Mouse (Mus musculus): ENCODE measurements around the gene Il1b. TPM values are rescaled to one million over a fixed set of nuclear protein-coding genes. Genes with fewer than 3 reads are reported as not detected.

The Il1b gene
- polyA plus RNA-seq, 1 experiment from 2014 or later: not detected

GRCm38 (mm10) chr2:129390161-129390560, 19.2 kb upstream of the Il1b start:
- H3K27me3 ChIP-seq (replicated peaks; ENCODE audit: low read depth, poor library complexity, severe bottlenecking): no peaks in the 10 kb centered on the region
- no peak for DNase-seq (ENCODE audit: low spot score)
- 85% methylated on average over 5 of the region's 5 CpGs for WGBS
- H3K4me1 ChIP-seq: no peaks in the 10 kb centered on the region
- no peaks in the 10 kb centered on the region for H3K36me3 ChIP-seq (replicated peaks)
- no peak overlapping the region for H3K27ac ChIP-seq (replicated peaks)
- no peak overlapping the region for H3K4me3 ChIP-seq
- H3K9me3 ChIP-seq: no peaks in the 10 kb centered on the region

GRCm38 (mm10) chr2:129389323-129389722, 18.4 kb upstream of the Il1b start:
- 76% methylated on average over 2 of the region's 2 CpGs for WGBS
- Histone ChIP-seq H3K4me3 (no peak overlapping the region), H3K36me3 (replicated peaks) (no peaks in the 10 kb centered on the region), H3K27ac (replicated peaks) (no peak overlapping the region), H3K27me3 (replicated peaks; ENCODE audit: low read depth, poor library complexity, severe bottlenecking) (no peaks in the 10 kb centered on the region), H3K4me1 (no peaks in the 10 kb centered on the region), H3K9me3 (no peaks in the 10 kb centered on the region)
- DNase-seq (ENCODE audit: low spot score): no peak

GRCm38 (mm10) chr2:129385331-129385730, 14.4 kb upstream of the Il1b start:
- DNase-seq (ENCODE audit: low spot score): no peak
- Histone ChIP-seq H3K4me1 (no peaks in the 10 kb centered on the region), H3K27ac (replicated peaks) (no peak overlapping the region), H3K9me3 (no peaks in the 10 kb centered on the region), H3K27me3 (replicated peaks; ENCODE audit: low read depth, poor library complexity, severe bottlenecking) (no peaks in the 10 kb centered on the region), H3K4me3 (no peak overlapping the region), H3K36me3 (replicated peaks) (no peaks in the 10 kb centered on the region)
- WGBS: 89% methylated on average over 3 of the region's 3 CpGs

GRCm38 (mm10) chr2:129384272-129384660, 13.3 kb upstream of the Il1b start:
- WGBS: 86% methylated on average over 8 of the region's 8 CpGs

GRCm38 (mm10) chr2:129383512-129384271, 12.8 kb upstream of the Il1b start:
- 90% methylated on average over 8 of the region's 8 CpGs for WGBS
- no peaks in the 10 kb centered on the region for H3K4me1 ChIP-seq
- no peaks in the 10 kb centered on the region for H3K9me3 ChIP-seq
- H3K4me3 ChIP-seq: no peak overlapping the region
- no peaks in the 10 kb centered on the region for H3K27me3 ChIP-seq (replicated peaks; ENCODE audit: low read depth, poor library complexity, severe bottlenecking)
- DNase-seq (ENCODE audit: low spot score): no peak
- H3K27ac ChIP-seq (replicated peaks): no peak overlapping the region
- no peaks in the 10 kb centered on the region for H3K36me3 ChIP-seq (replicated peaks)

More at GRCm38 (mm10) chr2:129384272-129384660, 13.3 kb upstream of the Il1b start:
- DNase-seq (ENCODE audit: low spot score): no peak
- H3K27me3 ChIP-seq (replicated peaks; ENCODE audit: low read depth, poor library complexity, severe bottlenecking): no peaks in the 10 kb centered on the region
- no peak overlapping the region for H3K27ac ChIP-seq (replicated peaks)
- H3K36me3 ChIP-seq (replicated peaks): no peaks in the 10 kb centered on the region
- H3K4me1 ChIP-seq: no peaks in the 10 kb centered on the region
- H3K4me3 ChIP-seq: no peak overlapping the region
- H3K9me3 ChIP-seq: no peaks in the 10 kb centered on the region

- WGBS: 89% methylated on average over 5 of the region's 5 CpGs
- no peaks in the 10 kb centered on the region for H3K9me3 ChIP-seq
- no peak overlapping the region for H3K4me3 ChIP-seq
- no peak overlapping the region for H3K27ac ChIP-seq (replicated peaks)
- H3K4me1 ChIP-seq: no peaks in the 10 kb centered on the region
- DNase-seq (ENCODE audit: low spot score): no peak
- H3K36me3 ChIP-seq (replicated peaks): no peaks in the 10 kb centered on the region
- no peaks in the 10 kb centered on the region for H3K27me3 ChIP-seq (replicated peaks; ENCODE audit: low read depth, poor library complexity, severe bottlenecking)
Measured at GRCm38 (mm10) chr2:129380746-129381474, 10.0 kb upstream of the Il1b start.

GRCm38 (mm10) chr2:129380211-129380610, 9.3 kb upstream of the Il1b start:
- Histone ChIP-seq H3K4me3 (no peak overlapping the region), H3K4me1 (no peaks in the 10 kb centered on the region), H3K27ac (replicated peaks) (no peak overlapping the region), H3K27me3 (replicated peaks; ENCODE audit: low read depth, poor library complexity, severe bottlenecking) (no peaks in the 10 kb centered on the region), H3K36me3 (replicated peaks) (no peaks in the 10 kb centered on the region), H3K9me3 (no peaks in the 10 kb centered on the region)
- WGBS: 70% methylated on average over 5 of the region's 5 CpGs
- DNase-seq (ENCODE audit: low spot score): no peak

GRCm38 (mm10) chr2:129373307-129373706, 2.4 kb upstream of the Il1b start:
- Histone ChIP-seq H3K9me3 (no peaks in the 10 kb centered on the region), H3K27ac (replicated peaks) (no peak overlapping the region), H3K36me3 (replicated peaks) (no peaks in the 10 kb centered on the region), H3K4me1 (no peaks in the 10 kb centered on the region), H3K4me3 (no peak overlapping the region), H3K27me3 (replicated peaks; ENCODE audit: low read depth, poor library complexity, severe bottlenecking) (no peaks in the 10 kb centered on the region)
- DNase-seq (ENCODE audit: low spot score): no peak
- WGBS: 88% methylated on average over 4 of the region's 4 CpGs

GRCm38 (mm10) chr2:129369615-129370014, 1.3 kb downstream of the Il1b start:
- H3K27ac ChIP-seq (replicated peaks): no peak overlapping the region
- no peaks in the 10 kb centered on the region for H3K36me3 ChIP-seq (replicated peaks)
- DNase-seq (ENCODE audit: low spot score): no peak
- H3K9me3 ChIP-seq: no peaks in the 10 kb centered on the region
- no peaks in the 10 kb centered on the region for H3K27me3 ChIP-seq (replicated peaks; ENCODE audit: low read depth, poor library complexity, severe bottlenecking)
- H3K4me3 ChIP-seq: no peak overlapping the region
- no peaks in the 10 kb centered on the region for H3K4me1 ChIP-seq
- whole genome bisulfite sequencing: 80% methylated on average over 3 of the region's 3 CpGs

- Histone ChIP-seq H3K36me3 (replicated peaks) (no peaks in the 10 kb centered on the region), H3K27me3 (replicated peaks; ENCODE audit: low read depth, poor library complexity, severe bottlenecking) (no peaks in the 10 kb centered on the region), H3K4me3 (no peak overlapping the region), H3K9me3 (no peaks in the 10 kb centered on the region), H3K27ac (replicated peaks) (no peak overlapping the region), H3K4me1 (no peaks in the 10 kb centered on the region)
- 90% methylated on average over 5 of the region's 5 CpGs for WGBS
- no peak for DNase-seq (ENCODE audit: low spot score)
Measured at GRCm38 (mm10) chr2:129368795-129369194, 2.1 kb downstream of the Il1b start.

GRCm38 (mm10) chr2:129368106-129368505, 2.8 kb downstream of the Il1b start:
- no peaks in the 10 kb centered on the region for H3K36me3 ChIP-seq (replicated peaks)
- H3K4me3 ChIP-seq: no peak overlapping the region
- DNase-seq (ENCODE audit: low spot score): no peak
- H3K27ac ChIP-seq (replicated peaks): no peak overlapping the region
- 80% methylated on average over 2 of the region's 2 CpGs for WGBS
- H3K9me3 ChIP-seq: no peaks in the 10 kb centered on the region
- no peaks in the 10 kb centered on the region for H3K27me3 ChIP-seq (replicated peaks; ENCODE audit: low read depth, poor library complexity, severe bottlenecking)
- H3K4me1 ChIP-seq: no peaks in the 10 kb centered on the region

- no peak for DNase-seq (ENCODE audit: low spot score)
- 91% methylated on average over 5 of the region's 5 CpGs for WGBS
- no peaks in the 10 kb centered on the region for H3K36me3 ChIP-seq (replicated peaks)
- no peaks in the 10 kb centered on the region for H3K9me3 ChIP-seq
- no peak overlapping the region for H3K27ac ChIP-seq (replicated peaks)
- H3K27me3 ChIP-seq (replicated peaks; ENCODE audit: low read depth, poor library complexity, severe bottlenecking): no peaks in the 10 kb centered on the region
- H3K4me3 ChIP-seq: no peak overlapping the region
- no peaks in the 10 kb centered on the region for H3K4me1 ChIP-seq
Measured at GRCm38 (mm10) chr2:129367246-129367645, 3.7 kb downstream of the Il1b start.

- Histone ChIP-seq H3K36me3 (replicated peaks) (no peaks in the 10 kb centered on the region), H3K27ac (replicated peaks) (no peak overlapping the region), H3K4me3 (no peak overlapping the region), H3K9me3 (no peaks in the 10 kb centered on the region), H3K27me3 (replicated peaks; ENCODE audit: low read depth, poor library complexity, severe bottlenecking) (no peaks in the 10 kb centered on the region), H3K4me1 (no peaks in the 10 kb centered on the region)
- 78% methylated on average over 3 of the region's 3 CpGs for WGBS
- no peak for DNase-seq (ENCODE audit: low spot score)
Measured at GRCm38 (mm10) chr2:129360975-129361560, 9.9 kb downstream of the Il1b start.

All from embryonic facial prominence, embryonic 10.5 days (tissue).